Mouse (Mus musculus): Measurements from ENCODE around the gene Fam107a. TPM values are rescaled to one million over a fixed set of nuclear protein-coding genes. Genes with fewer than 3 reads are reported as not detected.

Fam107a gene
- polyA plus RNA-seq, 1 experiment: not detected

DNA sequence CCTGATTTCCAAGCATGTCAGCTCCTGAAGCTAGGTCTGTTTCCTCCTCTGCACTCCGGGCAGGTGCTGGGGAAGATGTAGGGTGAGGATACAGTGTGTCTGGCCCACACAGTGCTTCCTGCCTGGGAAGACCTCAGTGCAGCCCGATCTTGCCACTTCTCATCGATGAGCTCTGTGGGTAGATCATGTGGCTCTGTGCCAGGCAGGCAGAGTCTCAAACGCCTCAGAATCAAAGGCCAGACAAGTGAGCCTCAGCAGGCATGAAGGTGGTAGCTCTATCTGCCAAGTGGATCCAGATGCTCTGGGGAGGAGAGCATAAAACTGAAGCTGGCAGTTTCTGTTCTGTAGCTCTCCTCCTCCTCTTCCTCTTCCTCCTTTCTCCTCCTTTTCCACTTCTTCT lies 22.4 kb upstream of the Fam107a start:
- H3K4me1 ChIP-seq (ENCODE audit: control insufficient read depth, insufficient read depth, low read length): no peaks in the 10 kb centered on the region
- no peak overlapping the region for H3K4me3 ChIP-seq (ENCODE audit: insufficient read depth, low read length)
- TF ChIP-seq POLR2A (IDR thresholded peaks at IDR 0.05; ENCODE audit: low read depth, low read length): no peak
- TF ChIP-seq CTCF (IDR thresholded peaks at IDR 0.05; ENCODE audit: borderline replicate concordance, insufficient read depth, low read length): no peak
- H3K27ac ChIP-seq (ENCODE audit: insufficient read depth, low read length): no peak overlapping the region

DNA sequence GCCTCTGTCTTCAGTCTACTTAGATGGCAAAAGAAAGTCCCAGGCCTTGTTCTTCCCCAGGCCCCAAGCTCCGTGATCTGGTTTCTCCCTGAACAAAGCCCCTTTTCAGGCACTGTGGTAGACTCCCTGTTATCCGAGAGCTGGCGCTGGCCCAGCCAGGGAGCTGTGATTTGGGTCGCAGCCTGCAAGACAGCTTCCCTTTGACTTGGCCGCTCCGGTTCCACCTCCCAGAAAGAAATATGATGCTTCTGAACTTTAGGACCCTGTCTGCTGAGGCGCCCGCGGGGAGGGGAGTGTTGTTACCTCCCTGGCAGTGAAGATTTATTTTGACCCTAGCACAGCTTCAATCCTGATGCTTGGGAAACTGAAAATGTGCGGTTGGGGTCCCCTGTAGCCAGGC lies 18.1 kb upstream of the Fam107a start:
- TF ChIP-seq POLR2A (IDR thresholded peaks at IDR 0.05; ENCODE audit: low read depth, low read length) (no peak), CTCF (IDR thresholded peaks at IDR 0.05; ENCODE audit: borderline replicate concordance, insufficient read depth, low read length) (no peak)
- peaks cover 9% of the 10 kb centered on the region; the same call in 1 of the 2 replicates for H3K4me1 ChIP-seq (ENCODE audit: control insufficient read depth, insufficient read depth, low read length)
- H3K27ac ChIP-seq (ENCODE audit: insufficient read depth, low read length): no peak overlapping the region
- no peak overlapping the region for H3K4me3 ChIP-seq (ENCODE audit: insufficient read depth, low read length)

DNA sequence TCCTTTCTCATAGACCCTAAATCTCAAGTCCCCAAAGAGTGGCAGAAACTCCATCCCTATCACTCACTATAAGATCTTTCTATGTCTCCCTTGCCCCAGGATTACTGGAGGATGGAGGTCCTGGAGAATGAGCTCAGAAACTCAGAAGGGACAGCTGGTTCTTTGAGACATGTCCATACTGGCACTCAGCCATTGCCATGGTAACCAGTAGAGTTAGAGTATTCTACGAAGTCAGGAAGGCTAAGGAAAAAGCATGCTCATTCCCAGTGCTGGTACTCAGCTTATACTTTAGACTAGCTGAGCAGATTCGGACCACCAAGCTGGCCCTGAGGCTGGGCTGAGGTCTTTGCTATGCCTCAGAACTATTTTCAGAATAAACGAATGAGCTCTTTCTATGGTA lies 16.7 kb upstream of the Fam107a start:
- no peak overlapping the region for H3K4me3 ChIP-seq (ENCODE audit: insufficient read depth, low read length)
- no peak for TF ChIP-seq CTCF (IDR thresholded peaks at IDR 0.05; ENCODE audit: borderline replicate concordance, insufficient read depth, low read length)
- no peak for TF ChIP-seq POLR2A (IDR thresholded peaks at IDR 0.05; ENCODE audit: low read depth, low read length)
- no peak overlapping the region for H3K27ac ChIP-seq (ENCODE audit: insufficient read depth, low read length)
- peaks cover 9% of the 10 kb centered on the region; the same call in 1 of the 2 replicates for H3K4me1 ChIP-seq (ENCODE audit: control insufficient read depth, insufficient read depth, low read length)

DNA sequence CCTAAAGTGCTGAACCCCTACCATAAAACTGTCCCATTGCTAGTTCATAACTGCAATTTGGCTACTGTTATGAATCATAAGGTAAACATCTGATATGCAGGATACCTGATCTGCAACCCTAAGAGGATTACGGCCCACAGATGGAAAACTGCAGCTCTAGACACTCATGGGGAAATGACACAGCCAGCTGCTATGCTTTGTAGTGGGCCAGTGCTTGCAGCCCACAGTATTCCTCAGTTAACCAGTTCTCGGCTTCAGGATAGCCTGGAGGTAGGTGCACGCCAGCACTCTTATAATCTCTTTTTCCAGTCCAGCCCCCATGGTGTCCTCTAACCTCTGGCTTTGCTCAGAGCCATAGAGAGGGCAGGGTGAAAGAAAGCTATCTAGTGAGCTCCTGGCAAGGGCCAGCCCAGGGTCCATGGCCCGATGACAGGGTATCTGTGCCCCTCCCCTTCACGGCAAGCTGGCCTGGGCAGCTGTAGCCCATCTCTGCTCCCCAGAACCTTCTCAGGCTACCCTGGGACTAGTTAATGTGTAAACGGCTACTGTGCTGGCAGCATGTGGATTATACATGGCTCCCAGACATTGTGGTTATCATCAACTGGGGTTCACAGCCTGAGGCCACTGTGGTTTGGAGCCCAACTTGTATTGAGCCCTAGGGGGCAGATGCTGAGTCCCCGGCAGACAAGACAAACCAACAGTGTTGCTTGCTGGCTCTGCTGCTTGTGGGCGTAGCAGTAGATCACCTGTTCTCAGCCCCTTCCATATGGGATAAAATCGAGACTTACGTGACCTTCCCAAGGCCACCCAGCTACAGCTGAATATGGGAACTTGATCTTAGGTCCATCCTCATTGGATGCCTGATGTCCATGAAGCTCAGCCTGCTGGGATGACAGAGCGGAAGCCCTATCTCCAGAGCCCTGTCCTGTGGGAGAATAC lies 14.8 kb upstream of the Fam107a start:
- no peak for TF ChIP-seq POLR2A (IDR thresholded peaks at IDR 0.05; ENCODE audit: low read depth, low read length)
- TF ChIP-seq CTCF (IDR thresholded peaks at IDR 0.05; ENCODE audit: borderline replicate concordance, insufficient read depth, low read length): no peak
- peaks cover 9% of the 10 kb centered on the region; the same call in 1 of the 2 replicates for H3K4me1 ChIP-seq (ENCODE audit: control insufficient read depth, insufficient read depth, low read length)
- H3K4me3 ChIP-seq (ENCODE audit: insufficient read depth, low read length): no peak overlapping the region
- no peak overlapping the region for H3K27ac ChIP-seq (ENCODE audit: insufficient read depth, low read length)

DNA sequence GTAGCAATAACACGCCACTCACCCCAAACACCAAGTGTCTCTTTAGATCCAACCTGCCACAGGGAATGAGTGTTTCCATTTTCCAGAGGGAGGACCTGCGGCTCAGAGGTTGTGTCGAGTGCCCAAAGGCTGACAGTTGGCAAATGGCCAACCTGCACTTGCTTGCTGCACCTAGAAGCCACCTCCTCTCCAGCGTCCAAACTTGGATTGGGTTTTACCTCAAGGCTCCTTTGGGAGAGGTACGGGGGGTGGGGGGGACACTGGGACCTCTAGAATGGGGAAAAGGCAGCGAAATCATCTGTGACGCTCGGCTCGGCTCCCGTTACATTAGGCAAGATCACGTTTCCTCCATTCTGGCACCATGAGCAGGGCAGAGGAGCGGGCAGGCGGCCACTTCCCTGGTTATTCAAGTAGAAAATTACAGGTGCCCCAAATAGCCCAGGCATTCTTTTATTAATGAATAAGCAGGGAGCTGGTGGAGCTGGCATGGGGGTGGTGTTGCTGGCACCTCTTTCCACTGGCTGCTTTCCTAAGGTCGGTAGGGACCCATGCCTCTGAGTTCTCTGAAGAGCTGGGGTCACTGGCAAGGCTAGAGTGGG lies 13.6 kb upstream of the Fam107a start:
- Histone ChIP-seq H3K4me1 (ENCODE audit: control insufficient read depth, insufficient read depth, low read length) (peaks cover 9% of the 10 kb centered on the region; the same call in 1 of the 2 replicates), H3K4me3 (ENCODE audit: insufficient read depth, low read length) (no peak overlapping the region), H3K27ac (ENCODE audit: insufficient read depth, low read length) (no peak overlapping the region)
- TF ChIP-seq CTCF (IDR thresholded peaks at IDR 0.05; ENCODE audit: borderline replicate concordance, insufficient read depth, low read length) (no peak), POLR2A (IDR thresholded peaks at IDR 0.05; ENCODE audit: low read depth, low read length) (no peak)

DNA sequence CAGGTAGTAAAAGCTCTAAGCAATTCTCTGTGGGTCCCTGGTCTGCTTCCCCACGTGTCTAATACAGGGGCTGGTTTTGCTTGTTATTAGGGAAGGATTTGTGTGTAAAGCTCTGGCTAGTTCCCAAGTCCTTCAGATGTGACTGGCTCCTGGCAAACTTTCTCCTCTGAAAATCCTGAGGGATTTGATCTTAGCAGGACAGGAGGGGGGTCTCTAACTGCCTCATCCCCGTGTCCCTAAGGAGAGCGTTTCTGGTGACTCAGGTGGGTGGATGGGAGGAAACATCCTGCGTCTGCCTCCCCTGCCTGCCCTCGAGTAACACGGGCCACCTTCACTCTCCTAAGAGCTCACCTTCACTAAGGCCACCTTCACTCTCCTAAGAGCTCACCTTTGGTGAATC lies 12.6 kb upstream of the Fam107a start:
- Histone ChIP-seq H3K4me3 (ENCODE audit: insufficient read depth, low read length) (no peak overlapping the region), H3K27ac (ENCODE audit: insufficient read depth, low read length) (no peak overlapping the region), H3K4me1 (ENCODE audit: control insufficient read depth, insufficient read depth, low read length) (peaks cover 11% of the 10 kb centered on the region; the same call in 1 of the 2 replicates)
- TF ChIP-seq CTCF (IDR thresholded peaks at IDR 0.05; ENCODE audit: borderline replicate concordance, insufficient read depth, low read length) (no peak), POLR2A (IDR thresholded peaks at IDR 0.05; ENCODE audit: low read depth, low read length) (no peak)

DNA sequence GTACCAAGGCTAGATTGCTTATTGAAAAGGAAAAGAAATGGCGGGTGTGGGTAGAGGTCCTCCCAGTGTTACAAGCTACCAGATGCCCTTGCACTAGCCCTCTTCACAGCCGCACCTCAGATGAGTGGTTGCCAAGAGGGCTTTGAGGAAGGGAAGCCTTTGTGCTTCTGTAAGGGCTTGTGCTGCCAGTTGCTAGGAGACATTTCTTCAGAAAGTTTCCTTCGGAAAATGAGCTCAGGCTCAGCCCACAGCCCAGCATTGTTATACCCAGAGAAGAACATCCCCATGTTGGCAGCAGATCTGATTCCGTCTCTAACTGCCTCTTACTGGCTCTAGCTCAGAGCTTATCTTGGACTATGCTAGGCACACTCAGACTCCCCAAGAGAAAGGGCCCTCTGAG lies 11.7 kb upstream of the Fam107a start:
- H3K4me1 ChIP-seq (ENCODE audit: control insufficient read depth, insufficient read depth, low read length): peaks cover 12% of the 10 kb centered on the region; the same call in 1 of the 2 replicates
- no peak overlapping the region for H3K4me3 ChIP-seq (ENCODE audit: insufficient read depth, low read length)
- H3K27ac ChIP-seq (ENCODE audit: insufficient read depth, low read length): no peak overlapping the region
- TF ChIP-seq CTCF (IDR thresholded peaks at IDR 0.05; ENCODE audit: borderline replicate concordance, insufficient read depth, low read length): no peak
- TF ChIP-seq POLR2A (IDR thresholded peaks at IDR 0.05; ENCODE audit: low read depth, low read length): no peak

DNA sequence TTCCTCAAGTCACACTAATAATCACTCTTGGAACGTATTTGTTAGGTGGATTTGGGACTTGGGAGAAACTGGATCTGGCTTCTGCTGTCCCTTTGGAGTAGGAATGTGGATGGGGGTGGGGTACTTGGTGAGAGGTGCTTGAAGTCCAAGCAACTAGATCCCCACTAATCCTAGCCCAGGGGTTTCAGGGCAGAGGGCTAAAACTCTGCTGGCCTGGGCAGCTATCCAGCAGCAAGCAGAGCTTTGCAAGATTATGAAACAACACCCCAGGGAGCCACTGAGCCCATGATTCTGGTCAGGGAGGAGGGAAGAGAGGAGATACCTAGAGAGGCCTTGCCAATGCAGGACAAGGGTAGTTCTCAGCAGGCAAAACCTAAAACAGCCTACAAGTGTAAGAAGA lies 9.5 kb upstream of the Fam107a start:
- H3K27ac ChIP-seq (ENCODE audit: insufficient read depth, low read length): no peak overlapping the region
- no peak for TF ChIP-seq CTCF (IDR thresholded peaks at IDR 0.05; ENCODE audit: borderline replicate concordance, insufficient read depth, low read length)
- H3K4me3 ChIP-seq (ENCODE audit: insufficient read depth, low read length): no peak overlapping the region
- 0 out of 2 replicates have a peak, but pooled peaks cover 3% of the 10 kb centered on the region for H3K4me1 ChIP-seq (ENCODE audit: control insufficient read depth, insufficient read depth, low read length)

DNA sequence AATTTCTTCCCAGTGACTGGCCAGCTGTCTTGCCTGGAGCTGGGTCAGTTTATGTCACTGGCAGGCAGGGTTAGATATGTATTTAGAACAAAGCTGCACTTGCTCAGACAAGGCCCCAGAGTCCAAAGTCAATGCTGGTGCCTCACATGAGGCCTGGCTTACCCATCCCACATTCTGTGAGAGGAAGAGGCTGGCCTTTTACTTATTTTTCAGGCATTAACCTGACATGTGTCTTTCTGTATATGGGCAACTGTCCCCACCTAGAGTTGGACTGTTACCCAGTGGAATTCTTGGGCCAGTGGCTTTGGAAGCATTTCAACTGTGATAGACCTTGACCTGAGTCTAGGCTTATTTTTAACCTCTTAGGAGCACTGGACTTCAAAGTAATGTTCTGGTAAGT lies 9.1 kb upstream of the Fam107a start:
- H3K27ac ChIP-seq (ENCODE audit: insufficient read depth, low read length): no peak overlapping the region
- 0 out of 2 replicates have a peak, but pooled peaks cover 3% of the 10 kb centered on the region for H3K4me1 ChIP-seq (ENCODE audit: control insufficient read depth, insufficient read depth, low read length)
- no peak for TF ChIP-seq CTCF (IDR thresholded peaks at IDR 0.05; ENCODE audit: borderline replicate concordance, insufficient read depth, low read length)
- no peak for TF ChIP-seq POLR2A (IDR thresholded peaks at IDR 0.05; ENCODE audit: low read depth, low read length)
- no peak overlapping the region for H3K4me3 ChIP-seq (ENCODE audit: insufficient read depth, low read length)

DNA sequence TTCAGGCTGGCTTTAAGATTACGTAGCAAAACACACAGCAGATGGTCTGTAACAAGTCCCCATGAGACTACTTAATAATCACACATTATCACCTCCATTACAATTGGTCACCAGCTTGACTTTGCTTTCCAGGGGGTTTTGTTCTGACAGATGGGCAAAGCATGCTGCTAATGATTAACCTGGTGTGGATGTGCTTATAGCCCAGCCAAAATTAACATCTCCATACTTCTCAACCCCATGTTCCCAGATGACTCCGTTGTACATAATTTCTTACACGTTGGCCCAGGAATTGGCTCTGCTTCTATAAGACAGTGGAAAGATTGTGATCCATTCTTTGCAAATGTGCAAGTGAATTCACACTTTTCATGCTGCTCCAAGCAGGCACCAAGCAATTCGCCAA lies 7.9 kb upstream of the Fam107a start:
- no peak overlapping the region for H3K27ac ChIP-seq (ENCODE audit: insufficient read depth, low read length)
- TF ChIP-seq CTCF (IDR thresholded peaks at IDR 0.05; ENCODE audit: borderline replicate concordance, insufficient read depth, low read length) (no peak), POLR2A (IDR thresholded peaks at IDR 0.05; ENCODE audit: low read depth, low read length) (no peak)
- H3K4me1 ChIP-seq (ENCODE audit: control insufficient read depth, insufficient read depth, low read length): 0 out of 2 replicates have a peak, but pooled peaks cover 3% of the 10 kb centered on the region
- H3K4me3 ChIP-seq (ENCODE audit: insufficient read depth, low read length): no peak overlapping the region

All from embryonic fibroblast, embryonic 13.5 days (primary cell).